Mouse (Mus musculus) kidney, embryonic 15.5 days (tissue): ENCODE measurements around the gene Dyrk3. TPM values are rescaled to one million over a fixed set of nuclear protein-coding genes. Genes with fewer than 3 reads are reported as not detected.

Experiments used
- ATAC-seq: fragments of 200-750 bp; cut with Nextera tagmentation; replicated peaks from 2 replicates; pipeline ENCODE4 v1.8.0; 2017; ENCODE audit warnings: moderate TSS enrichment; ENCODE audit not compliant: low FRiP score
- H3K27ac ChIP-seq: fragments of 300-500 bp; sonication (generic); 2 replicates; pipeline ENCODE4 v1.5.1; 2015; ENCODE audit warnings: mild to moderate bottlenecking, inconsistent platforms
- H3K27me3 ChIP-seq: fragments of 300-500 bp; sonication (generic); 2 replicates; pipeline ENCODE4 v1.6.1; 2015; ENCODE audit warnings: inconsistent platforms
- H3K36me3 ChIP-seq: fragments of 300-500 bp; sonication (generic); 2 replicates; pipeline ENCODE4 v1.6.1; 2015; ENCODE audit warnings: inconsistent platforms
- H3K4me1 ChIP-seq: fragments of 300-500 bp; sonication (generic); 2 replicates; pipeline ENCODE4 v1.6.1; 2015; ENCODE audit warnings: inconsistent platforms
- H3K4me2 ChIP-seq: fragments of 300-500 bp; sonication (generic); 2 replicates; pipeline ENCODE4 v1.6.1; 2015; ENCODE audit warnings: moderate library complexity, mild to moderate bottlenecking, inconsistent platforms
- H3K4me3 ChIP-seq: fragments of 300-500 bp; sonication (generic); replicated peaks from 2 replicates; pipeline ENCODE4 v1.5.1; 2015; ENCODE audit warnings: mild to moderate bottlenecking, inconsistent platforms
- H3K9ac ChIP-seq: fragments of 300-500 bp; sonication (generic); 2 replicates; pipeline ENCODE4 v1.6.1; 2015; ENCODE audit warnings: mild to moderate bottlenecking, inconsistent platforms
- H3K9me3 ChIP-seq: fragments of 300-500 bp; sonication (generic); replicated peaks from 2 replicates; pipeline ENCODE4 v1.6.1; 2016; ENCODE audit warnings: inconsistent platforms
- WGBS: fragments of 180-500 bp; shearing (Covaris S2); methylation state at CpG from one replicate; pipeline ENCODE4 v1.1.7; 2015; ENCODE audit warnings: mixed read lengths; 5-methylcytosine and 5-hydroxymethylcytosine counted together
- polyA plus RNA-seq: library from polyadenylated mRNA; unstranded; fragments of >200 nt; fragmentation: Nextera tagmentation; extraction: Ambion mirVana; gene quantifications from 2 replicates; pipeline ENCODE4 v1.2.1, GENCODE M21; 2015

Gene Dyrk3
- polyA plus RNA-seq, 1 experiment from 2014 or later: 5.2 TPM

GRCm38 (mm10) chr1:131097700-131098094 lies 40.4 kb downstream of the Dyrk3 start, which contains the start of gene Mapkapk2:
Mapkapk2 (minus strand) TSS chr1:131097826.
- H3K4me2 ChIP-seq: peak within 1 kb of the TSS; percentile 86
- H3K9me3 ChIP-seq: no peaks in the 10 kb centered on the region
- H3K27ac ChIP-seq: peak within 1 kb of the TSS; percentile 95
- H3K36me3 ChIP-seq: no peaks in the 10 kb centered on the region
- H3K4me3 ChIP-seq: peak within 1 kb of the TSS; percentile 93
- WGBS: under 1% methylated on average over 32 of the region's 32 CpGs
- peaks cover 44% of the 10 kb centered on the region for H3K4me1 ChIP-seq
- H3K27me3 ChIP-seq: no peaks in the 10 kb centered on the region
- H3K9ac ChIP-seq: peak within 1 kb of the TSS; percentile 93
- peak; percentile 95 for ATAC-seq

- H3K27me3 ChIP-seq: no peaks in the 10 kb centered on the region
- H3K27ac ChIP-seq: peak overlapping the region; percentile 95
- H3K4me1 ChIP-seq: peaks cover 51% of the 10 kb centered on the region
- peak overlapping the region; percentile 93 for H3K4me3 ChIP-seq
- H3K4me2 ChIP-seq: peak overlapping the region; percentile 86
- peak overlapping the region; percentile 93 for H3K9ac ChIP-seq
- no peaks in the 10 kb centered on the region for H3K9me3 ChIP-seq
- peak; percentile 71 for ATAC-seq
- no peaks in the 10 kb centered on the region for H3K36me3 ChIP-seq
- under 1% methylated on average over 86 of the region's 98 CpGs for WGBS
Observed at GRCm38 (mm10) chr1:131096803-131097699, 41.1 kb downstream of the Dyrk3 start.

GRCm38 (mm10) chr1:131096132-131096695 lies 41.9 kb downstream of the Dyrk3 start:
- ATAC-seq: no peak
- Histone ChIP-seq H3K27ac (peak overlapping the region; percentile 95), H3K36me3 (no peaks in the 10 kb centered on the region), H3K27me3 (no peaks in the 10 kb centered on the region), H3K4me2 (peak overlapping the region; percentile 86), H3K4me1 (peaks cover 57% of the 10 kb centered on the region), H3K9ac (peak overlapping the region; percentile 93), H3K4me3 (peak overlapping the region; percentile 93), H3K9me3 (no peaks in the 10 kb centered on the region)
- 10% methylated on average over 9 of the region's 9 CpGs for WGBS

- no peaks in the 10 kb centered on the region for H3K36me3 ChIP-seq
- ATAC-seq: no peak
- peak overlapping the region; percentile 93 for H3K4me3 ChIP-seq
- H3K27ac ChIP-seq: 0 out of 2 replicates have a peak overlapping the region, but pooled peaks have one; percentile 16
- peak overlapping the region; percentile 86 for H3K4me2 ChIP-seq
- peak overlapping the region; percentile 93; the same call in 1 of the 2 replicates for H3K9ac ChIP-seq
- 29% methylated on average over 8 of the region's 8 CpGs for WGBS
- no peaks in the 10 kb centered on the region for H3K27me3 ChIP-seq
- no peaks in the 10 kb centered on the region for H3K9me3 ChIP-seq
- peaks cover 64% of the 10 kb centered on the region for H3K4me1 ChIP-seq
Observed at GRCm38 (mm10) chr1:131095574-131095973, 42.6 kb downstream of the Dyrk3 start.

GRCm38 (mm10) chr1:131093889-131094288 lies 44.3 kb downstream of the Dyrk3 start:
- H3K4me2 ChIP-seq: no peak overlapping the region
- ATAC-seq: no peak
- H3K4me3 ChIP-seq: no peak overlapping the region
- no peaks in the 10 kb centered on the region for H3K9me3 ChIP-seq
- H3K27me3 ChIP-seq: no peaks in the 10 kb centered on the region
- H3K9ac ChIP-seq: no peak overlapping the region
- no peak overlapping the region for H3K27ac ChIP-seq
- H3K36me3 ChIP-seq: no peaks in the 10 kb centered on the region
- peaks cover 81% of the 10 kb centered on the region for H3K4me1 ChIP-seq
- WGBS: 76% methylated on average over 8 of the region's 8 CpGs

GRCm38 (mm10) chr1:131092846-131093245 lies 45.3 kb downstream of the Dyrk3 start:
- no peaks in the 10 kb centered on the region for H3K9me3 ChIP-seq
- H3K9ac ChIP-seq: no peak overlapping the region
- no peak for ATAC-seq
- no peak overlapping the region for H3K27ac ChIP-seq
- H3K27me3 ChIP-seq: no peaks in the 10 kb centered on the region
- no peaks in the 10 kb centered on the region for H3K36me3 ChIP-seq
- peaks cover 85% of the 10 kb centered on the region for H3K4me1 ChIP-seq
- 95% methylated on average over 3 of the region's 3 CpGs for WGBS
- H3K4me3 ChIP-seq: no peak overlapping the region
- no peak overlapping the region for H3K4me2 ChIP-seq

GRCm38 (mm10) chr1:131092173-131092572 lies 46.0 kb downstream of the Dyrk3 start:
- Histone ChIP-seq H3K9me3 (no peaks in the 10 kb centered on the region), H3K9ac (no peak overlapping the region), H3K4me2 (no peak overlapping the region), H3K27ac (no peak overlapping the region), H3K36me3 (no peaks in the 10 kb centered on the region), H3K27me3 (no peaks in the 10 kb centered on the region), H3K4me3 (no peak overlapping the region), H3K4me1 (peaks cover 90% of the 10 kb centered on the region)
- ATAC-seq: no peak
- WGBS: 87% methylated on average over 3 of the region's 3 CpGs

- no peaks in the 10 kb centered on the region for H3K27me3 ChIP-seq
- H3K36me3 ChIP-seq: no peaks in the 10 kb centered on the region
- H3K4me2 ChIP-seq: no peak overlapping the region
- no peak overlapping the region for H3K9ac ChIP-seq
- no peak overlapping the region for H3K4me3 ChIP-seq
- H3K27ac ChIP-seq: no peak overlapping the region
- no peak for ATAC-seq
- no peaks in the 10 kb centered on the region for H3K9me3 ChIP-seq
- H3K4me1 ChIP-seq: peaks cover 95% of the 10 kb centered on the region
- 84% methylated on average over 3 of the region's 3 CpGs for WGBS
Observed at GRCm38 (mm10) chr1:131091481-131091880, 46.7 kb downstream of the Dyrk3 start.

- no peaks in the 10 kb centered on the region for H3K27me3 ChIP-seq
- WGBS: 63% methylated on average over 4 of the region's 4 CpGs
- no peaks in the 10 kb centered on the region for H3K36me3 ChIP-seq
- no peaks in the 10 kb centered on the region for H3K9me3 ChIP-seq
- no peak overlapping the region for H3K4me2 ChIP-seq
- H3K27ac ChIP-seq: no peak overlapping the region
- H3K4me1 ChIP-seq: peaks cover 95% of the 10 kb centered on the region
- H3K4me3 ChIP-seq: no peak overlapping the region
- ATAC-seq: no peak
- H3K9ac ChIP-seq: no peak overlapping the region
Observed at GRCm38 (mm10) chr1:131090877-131091276, 47.3 kb downstream of the Dyrk3 start.

GRCm38 (mm10) chr1:131090261-131090660 lies 47.9 kb downstream of the Dyrk3 start:
- no peaks in the 10 kb centered on the region for H3K9me3 ChIP-seq
- H3K36me3 ChIP-seq: no peaks in the 10 kb centered on the region
- no peak overlapping the region for H3K4me3 ChIP-seq
- H3K4me1 ChIP-seq: peaks cover 94% of the 10 kb centered on the region
- 65% methylated on average over 5 of the region's 5 CpGs for WGBS
- no peak overlapping the region for H3K27ac ChIP-seq
- no peaks in the 10 kb centered on the region for H3K27me3 ChIP-seq
- H3K9ac ChIP-seq: 0 out of 2 replicates have a peak overlapping the region, but pooled peaks have one; percentile 7
- no peak overlapping the region for H3K4me2 ChIP-seq
- no peak for ATAC-seq

- 83% methylated on average over 2 of the region's 2 CpGs for WGBS
- Histone ChIP-seq H3K9ac (0 out of 2 replicates have a peak overlapping the region, but pooled peaks have one; percentile 7), H3K27me3 (no peaks in the 10 kb centered on the region), H3K9me3 (no peaks in the 10 kb centered on the region), H3K27ac (0 out of 2 replicates have a peak overlapping the region, but pooled peaks have one; percentile 13), H3K4me3 (no peak overlapping the region), H3K4me2 (no peak overlapping the region), H3K4me1 (peaks cover 94% of the 10 kb centered on the region), H3K36me3 (no peaks in the 10 kb centered on the region)
- ATAC-seq: no peak
Observed at GRCm38 (mm10) chr1:131089525-131090127, 48.5 kb downstream of the Dyrk3 start.

GRCm38 (mm10) chr1:131088547-131088946 lies 49.6 kb downstream of the Dyrk3 start:
- no peaks in the 10 kb centered on the region for H3K27me3 ChIP-seq
- WGBS: 58% methylated on average over 11 of the region's 11 CpGs
- H3K4me2 ChIP-seq: peak overlapping the region; percentile 5; the same call in 1 of the 2 replicates
- H3K4me1 ChIP-seq: peaks cover 94% of the 10 kb centered on the region
- peak overlapping the region; percentile 37; the same call in 1 of the 2 replicates for H3K27ac ChIP-seq
- no peaks in the 10 kb centered on the region for H3K36me3 ChIP-seq
- no peaks in the 10 kb centered on the region for H3K9me3 ChIP-seq
- ATAC-seq: no peak
- no peak overlapping the region for H3K9ac ChIP-seq
- H3K4me3 ChIP-seq: no peak overlapping the region
